Mouse (Mus musculus) intestine, embryonic 14.5 days (tissue): ENCODE measurements around the gene Wnt5a. TPM values are rescaled to one million over a fixed set of nuclear protein-coding genes. Genes with fewer than 3 reads are reported as not detected.

Experiments
- ATAC-seq: fragments of 200-750 bp; cut with Nextera tagmentation; replicated peaks from 2 replicates; pipeline ENCODE4 v1.8.0; 2017; ENCODE audit warnings: low read depth, moderate number of reproducible peaks, moderate TSS enrichment, moderate library complexity; ENCODE audit not compliant: low FRiP score, low TSS enrichment
- DNase-seq: peaks from one replicate; pipeline ENCODE4 v3.0.0-alpha.2; 2018; ENCODE audit warnings: low spot score
- H3K27ac ChIP-seq: fragments of 300-500 bp; sonication (generic); 2 replicates; pipeline ENCODE4 v1.5.1; 2014; ENCODE audit warnings: low read depth, mild to moderate bottlenecking, control low read depth
- H3K27me3 ChIP-seq: fragments of 300-500 bp; sonication (generic); replicated peaks from 2 replicates; pipeline ENCODE4 v1.6.1; 2014; ENCODE audit warnings: low read length, control low read depth; ENCODE audit not compliant: control insufficient read depth, insufficient read depth
- H3K36me3 ChIP-seq: fragments of 300-500 bp; sonication (generic); 2 replicates; pipeline ENCODE4 v1.6.1; 2014; ENCODE audit warnings: low read length, control low read depth; ENCODE audit not compliant: control insufficient read depth, insufficient read depth
- H3K4me1 ChIP-seq: fragments of 300-500 bp; sonication (generic); replicated peaks from 2 replicates; pipeline ENCODE4 v1.6.1; 2014; ENCODE audit warnings: low read length, control low read depth, mixed read lengths; ENCODE audit not compliant: control insufficient read depth, insufficient read depth
- H3K4me2 ChIP-seq: fragments of 300-500 bp; sonication (generic); 2 replicates; pipeline ENCODE4 v1.6.1; 2014; ENCODE audit warnings: low read length
- H3K4me3 ChIP-seq: fragments of 300-500 bp; sonication (generic); 2 replicates; pipeline ENCODE4 v1.5.1; 2014; ENCODE audit warnings: low read depth, low read length, control low read depth, mixed read lengths
- H3K9ac ChIP-seq: fragments of 300-500 bp; sonication (generic); 2 replicates; pipeline ENCODE4 v1.6.1; 2014; ENCODE audit warnings: mild to moderate bottlenecking, low read length
- H3K9me3 ChIP-seq: fragments of 300-500 bp; sonication (generic); 2 replicates; pipeline ENCODE4 v1.6.1; 2016; ENCODE audit warnings: low read length, control low read depth; ENCODE audit not compliant: control insufficient read depth
- WGBS: fragments of 180-500 bp; shearing (Covaris S2); extraction: QIAGEN DNeasy Blood & Tissue Kit; methylation state at CpG from one replicate; pipeline ENCODE4 v1.1.7; 2014; 5-methylcytosine and 5-hydroxymethylcytosine counted together
- polyA plus RNA-seq: library from polyadenylated mRNA; unstranded; fragments of >200 nt; fragmentation: Nextera tagmentation; extraction: Ambion mirVana; gene quantifications from 2 replicates; pipeline ENCODE4 v1.2.1, GENCODE M21; 2014

Wnt5a gene
- polyA plus RNA-seq, 1 experiment from 2014 or later: 37.0 TPM

- H3K4me2 ChIP-seq: no peak overlapping the region
- ATAC-seq (no peak), DNase-seq (no peak)
- no peaks in the 10 kb centered on the region for H3K4me1 ChIP-seq
- H3K27me3 ChIP-seq: no peaks in the 10 kb centered on the region
- H3K4me3 ChIP-seq: no peak overlapping the region
- H3K36me3 ChIP-seq: no peaks in the 10 kb centered on the region
- no peak overlapping the region for H3K27ac ChIP-seq
- 73% methylated on average over 3 of the region's 3 CpGs for WGBS
- no peaks in the 10 kb centered on the region for H3K9me3 ChIP-seq
- H3K9ac ChIP-seq: no peak overlapping the region
These were observed 27.8 kb upstream of the Wnt5a start for GRCm38 (mm10) chr14:28476746-28477145.

- 80% methylated on average over 1 of the region's 1 CpGs for WGBS
- H3K27me3 ChIP-seq: no peaks in the 10 kb centered on the region
These were observed 23.7 kb upstream of the Wnt5a start for GRCm38 (mm10) chr14:28480866-28481265.

GRCm38 (mm10) chr14:28493806-28494205 lies 10.7 kb upstream of the Wnt5a start:
- Histone ChIP-seq H3K4me1 (no peaks in the 10 kb centered on the region), H3K9ac (no peak overlapping the region), H3K4me3 (no peak overlapping the region), H3K4me2 (no peak overlapping the region), H3K9me3 (no peaks in the 10 kb centered on the region), H3K27me3 (no peaks in the 10 kb centered on the region), H3K36me3 (no peaks in the 10 kb centered on the region), H3K27ac (no peak overlapping the region)
- ATAC-seq (no peak), DNase-seq (no peak)
- WGBS: 93% methylated on average over 4 of the region's 4 CpGs

More at GRCm38 (mm10) chr14:28480866-28481265, 23.7 kb upstream of the Wnt5a start:
- Histone ChIP-seq H3K36me3 (no peaks in the 10 kb centered on the region), H3K4me2 (no peak overlapping the region), H3K9ac (no peak overlapping the region), H3K9me3 (no peaks in the 10 kb centered on the region), H3K4me1 (no peaks in the 10 kb centered on the region), H3K27ac (no peak overlapping the region), H3K4me3 (no peak overlapping the region)
- DNase-seq (no peak), ATAC-seq (no peak)

GRCm38 (mm10) chr14:28494273-28494672 lies 10.3 kb upstream of the Wnt5a start:
- H3K27me3 ChIP-seq: no peaks in the 10 kb centered on the region
- no peak overlapping the region for H3K27ac ChIP-seq
- H3K4me1 ChIP-seq: no peaks in the 10 kb centered on the region
- H3K9me3 ChIP-seq: no peaks in the 10 kb centered on the region
- H3K9ac ChIP-seq: no peak overlapping the region
- no peak overlapping the region for H3K4me3 ChIP-seq
- WGBS: 65% methylated on average over 5 of the region's 5 CpGs
- no peaks in the 10 kb centered on the region for H3K36me3 ChIP-seq
- ATAC-seq (no peak), DNase-seq (no peak)
- no peak overlapping the region for H3K4me2 ChIP-seq

GRCm38 (mm10) chr14:28501216-28501878 lies 3.2 kb upstream of the Wnt5a start:
- no peak overlapping the region for H3K9ac ChIP-seq
- DNase-seq (peak; percentile 62), ATAC-seq (no peak)
- peaks cover 12% of the 10 kb centered on the region; the same call in 1 of the 2 replicates for H3K27me3 ChIP-seq
- no peak overlapping the region for H3K4me2 ChIP-seq
- no peaks in the 10 kb centered on the region for H3K9me3 ChIP-seq
- 23% methylated on average over 12 of the region's 12 CpGs for WGBS
- H3K36me3 ChIP-seq: no peaks in the 10 kb centered on the region
- H3K27ac ChIP-seq: no peak overlapping the region
- no peak overlapping the region for H3K4me3 ChIP-seq
- H3K4me1 ChIP-seq: peaks cover 6% of the 10 kb centered on the region; the same call in 1 of the 2 replicates

GRCm38 (mm10) chr14:28503276-28503675 lies 1.3 kb upstream of the Wnt5a start:
- 90% methylated on average over 2 of the region's 2 CpGs for WGBS
- peaks cover 15% of the 10 kb centered on the region for H3K27me3 ChIP-seq
- no peak for ATAC-seq

GRCm38 (mm10) chr14:28505051-28505585 lies 568 bp downstream of the Wnt5a start:
- ATAC-seq: peak; percentile 33; the same call in 1 of the 2 replicates
- H3K27me3 ChIP-seq: peaks cover 23% of the 10 kb centered on the region
- no peaks in the 10 kb centered on the region for H3K36me3 ChIP-seq
- WGBS: under 1% methylated on average over 22 of the region's 22 CpGs
- H3K27ac ChIP-seq: peak overlapping the region; percentile 98
- DNase-seq: peak; percentile 84
- peak overlapping the region; percentile 91 for H3K9ac ChIP-seq
- H3K4me2 ChIP-seq: peak overlapping the region; percentile 64
- peaks cover 6% of the 10 kb centered on the region; the same call in 1 of the 2 replicates for H3K4me1 ChIP-seq
- H3K9me3 ChIP-seq: no peaks in the 10 kb centered on the region
- peak overlapping the region; percentile 82 for H3K4me3 ChIP-seq

More at GRCm38 (mm10) chr14:28503276-28503675, 1.3 kb upstream of the Wnt5a start:
- no peak overlapping the region for H3K27ac ChIP-seq
- H3K4me3 ChIP-seq: no peak overlapping the region
- H3K9me3 ChIP-seq: no peaks in the 10 kb centered on the region
- H3K36me3 ChIP-seq: no peaks in the 10 kb centered on the region
- DNase-seq: no peak
- peaks cover 6% of the 10 kb centered on the region; the same call in 1 of the 2 replicates for H3K4me1 ChIP-seq
- H3K4me2 ChIP-seq: no peak overlapping the region
- H3K9ac ChIP-seq: no peak overlapping the region

GRCm38 (mm10) chr14:28505586-28506375 lies 1.2 kb downstream of the Wnt5a start:
- H3K9me3 ChIP-seq: no peaks in the 10 kb centered on the region
- no peaks in the 10 kb centered on the region for H3K36me3 ChIP-seq
- H3K27ac ChIP-seq: peak overlapping the region; percentile 98
- ATAC-seq (0 out of 2 replicates have a peak, but pooled peaks have one; percentile 25), DNase-seq (no peak)
- H3K4me3 ChIP-seq: peak overlapping the region; percentile 82
- under 1% methylated on average over 62 of the region's 62 CpGs for WGBS
- H3K9ac ChIP-seq: peak overlapping the region; percentile 91
- H3K4me2 ChIP-seq: peak overlapping the region; percentile 64
- H3K27me3 ChIP-seq: peaks cover 21% of the 10 kb centered on the region
- H3K4me1 ChIP-seq: peaks cover 6% of the 10 kb centered on the region; the same call in 1 of the 2 replicates
